Mouse (Mus musculus) c-Kit-positive CD71-positive TER-119-negative erythroid progenitor cells, embryonic 14.5 days (primary cell): ENCODE results near the gene Wnt7b.

Experiments used
- DNase-seq: peaks from one replicate; pipeline ENCODE4 v3.0.0-alpha.2; 2013; ENCODE audit warnings: low read depth

Wnt7b gene

DNA sequence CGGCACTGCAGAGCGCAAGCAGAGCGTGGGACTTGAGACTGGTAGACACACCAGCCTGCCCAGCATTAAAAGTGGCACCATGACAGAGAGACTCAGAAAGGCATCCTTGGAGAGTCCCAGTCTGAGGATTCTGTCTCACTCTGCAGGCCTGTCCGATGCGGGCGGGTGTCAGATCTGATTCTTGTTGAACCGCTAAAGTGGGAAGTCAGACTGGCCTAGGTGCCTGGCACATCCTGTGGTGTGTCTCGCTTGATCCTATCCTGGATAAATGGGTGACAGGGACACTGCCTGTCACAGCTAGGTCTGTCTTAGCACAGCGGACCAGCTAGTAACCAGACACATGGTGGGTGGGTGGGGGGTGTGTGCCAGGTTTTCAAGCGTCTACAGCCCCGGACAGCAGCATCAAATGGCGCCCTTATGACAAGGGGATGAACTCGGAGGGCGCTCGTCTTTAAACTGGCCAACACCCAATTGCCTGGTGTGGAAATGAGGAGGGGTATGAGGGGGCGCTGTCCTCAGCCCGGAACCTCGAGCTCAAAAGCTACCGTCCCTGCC lies at the start of gene Wnt7b:
Gene Wnt7b, minus strand, starts transcription at position 118 of the 555 bp plus-strand sequence.
- no peak for DNase-seq

GRCm38 (mm10) chr15:85631591-85631990 lies 49.3 kb upstream of the Wnt7b start:
- DNase-seq: no peak

DNA sequence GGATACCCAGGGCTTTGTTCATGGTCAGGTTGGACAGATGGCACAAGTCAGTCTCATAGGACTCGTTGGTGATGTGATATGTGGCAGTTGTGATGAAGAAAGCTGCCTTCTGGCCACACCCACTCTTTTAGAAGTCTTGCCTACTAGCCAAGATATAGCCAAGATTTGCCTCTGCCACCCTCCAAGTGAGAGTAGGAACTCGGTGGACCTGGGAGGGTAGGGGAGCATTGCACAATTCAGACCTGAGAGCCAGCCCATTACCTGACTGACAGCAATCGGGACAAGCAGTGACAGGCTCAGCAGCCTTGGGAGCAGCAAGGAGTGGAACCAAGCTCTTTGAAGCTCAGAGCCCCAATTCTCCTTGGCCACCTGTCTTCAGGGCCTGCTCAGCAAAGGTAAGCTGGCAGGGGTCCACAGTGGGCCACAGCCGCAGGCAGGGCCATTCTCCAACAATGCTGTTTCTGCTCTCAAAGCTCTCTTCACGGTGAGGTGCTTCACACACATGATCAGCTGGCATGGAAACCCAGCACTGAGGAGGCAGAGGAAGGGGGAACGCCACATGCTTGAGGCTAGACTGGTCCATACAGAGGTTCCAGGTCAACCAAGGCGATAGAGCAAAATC lies 47.8 kb upstream of the Wnt7b start:
- DNase-seq: no peak

DNA sequence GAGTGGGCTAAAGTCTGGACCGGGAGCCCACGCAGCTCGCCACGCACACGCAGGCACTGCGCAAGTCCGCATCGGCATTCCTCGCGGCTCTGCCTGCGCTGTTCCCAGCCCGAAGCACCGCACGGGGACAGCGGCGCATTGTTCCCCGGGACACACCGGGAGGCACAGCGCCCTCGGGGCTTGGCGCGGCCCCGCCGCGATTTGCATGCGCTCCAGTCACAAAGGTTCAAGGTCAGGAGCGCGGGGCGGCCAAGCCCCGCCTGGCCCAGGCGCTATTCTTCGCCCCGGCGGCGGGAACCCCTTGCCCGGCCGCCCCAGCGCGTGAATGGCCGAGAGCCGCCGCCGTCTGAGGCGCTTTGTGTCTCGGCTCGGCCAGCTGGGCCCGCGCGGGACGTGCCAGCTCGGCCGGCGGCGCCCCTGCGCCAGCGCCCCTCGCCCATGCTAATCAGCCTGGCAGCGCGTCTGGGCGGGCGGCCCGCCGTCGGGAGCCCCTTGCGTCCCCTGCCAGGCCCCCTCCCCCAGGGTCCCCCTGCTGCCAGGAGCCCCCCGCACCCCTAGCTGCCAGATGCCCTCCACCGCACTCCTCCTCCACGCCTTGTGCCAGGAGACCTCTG lies 43.5 kb upstream of the Wnt7b start:
- DNase-seq: no peak

DNA sequence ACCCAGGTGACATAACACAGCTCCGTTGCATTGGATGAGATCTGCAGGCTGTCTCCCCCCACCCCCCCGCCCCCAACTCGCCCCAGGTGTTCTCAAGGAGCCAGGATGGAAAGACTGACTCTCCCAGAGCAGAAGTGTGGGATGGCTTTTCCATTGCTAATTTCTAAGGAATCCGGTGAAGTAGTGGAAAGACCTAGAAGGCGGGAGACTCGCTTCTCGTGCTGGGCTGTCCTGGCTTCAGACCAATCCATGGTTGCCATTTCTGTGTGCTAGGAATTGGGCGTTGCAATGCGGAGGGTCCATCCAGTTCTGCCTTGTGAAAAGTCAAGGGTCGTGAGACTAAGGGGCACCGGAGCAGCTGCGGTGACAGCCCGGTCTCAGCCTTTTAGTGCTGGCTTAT lies 39.9 kb upstream of the Wnt7b start:
- DNase-seq: no peak

GRCm38 (mm10) chr15:85615537-85616100 lies 33.3 kb upstream of the Wnt7b start:
- no peak for DNase-seq

GRCm38 (mm10) chr15:85615075-85615474 lies 32.8 kb upstream of the Wnt7b start:
- DNase-seq: no peak

- DNase-seq: no peak
Measured at GRCm38 (mm10) chr15:85613358-85614266, 31.3 kb upstream of the Wnt7b start.

DNA sequence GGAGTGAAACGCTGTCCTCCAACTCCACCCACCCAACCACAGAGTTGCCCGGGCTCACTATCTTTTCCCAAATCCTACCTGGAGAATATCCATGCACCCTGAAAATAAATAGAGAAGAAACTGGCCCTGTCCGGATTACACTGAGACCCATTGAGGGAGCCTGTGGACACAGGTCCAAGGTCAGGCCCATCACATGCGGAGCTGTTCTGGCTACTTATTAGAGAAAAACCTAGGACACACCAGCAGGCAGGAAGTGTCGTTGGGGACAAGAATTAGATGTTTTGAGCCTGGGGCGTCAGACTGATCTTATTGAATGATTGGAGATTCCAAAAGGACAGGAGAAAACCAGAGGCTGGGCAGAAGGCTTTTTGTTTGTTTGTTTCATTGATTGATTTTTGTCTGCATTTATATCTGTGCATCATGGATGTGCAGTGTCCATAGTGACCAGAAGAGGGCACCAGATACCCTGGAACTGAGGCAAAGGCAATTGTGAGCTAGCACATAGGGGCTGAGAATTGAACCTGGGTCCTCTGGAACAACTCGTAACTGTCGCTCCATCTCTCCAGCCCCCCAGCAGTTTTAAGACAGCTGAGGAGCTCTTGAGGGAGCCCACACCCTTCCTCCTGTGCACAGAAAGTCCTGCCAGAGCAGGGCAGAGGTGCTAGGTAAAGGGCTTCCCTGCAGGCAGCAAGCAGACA lies 30.5 kb upstream of the Wnt7b start:
- peak; percentile 22 for DNase-seq

DNA sequence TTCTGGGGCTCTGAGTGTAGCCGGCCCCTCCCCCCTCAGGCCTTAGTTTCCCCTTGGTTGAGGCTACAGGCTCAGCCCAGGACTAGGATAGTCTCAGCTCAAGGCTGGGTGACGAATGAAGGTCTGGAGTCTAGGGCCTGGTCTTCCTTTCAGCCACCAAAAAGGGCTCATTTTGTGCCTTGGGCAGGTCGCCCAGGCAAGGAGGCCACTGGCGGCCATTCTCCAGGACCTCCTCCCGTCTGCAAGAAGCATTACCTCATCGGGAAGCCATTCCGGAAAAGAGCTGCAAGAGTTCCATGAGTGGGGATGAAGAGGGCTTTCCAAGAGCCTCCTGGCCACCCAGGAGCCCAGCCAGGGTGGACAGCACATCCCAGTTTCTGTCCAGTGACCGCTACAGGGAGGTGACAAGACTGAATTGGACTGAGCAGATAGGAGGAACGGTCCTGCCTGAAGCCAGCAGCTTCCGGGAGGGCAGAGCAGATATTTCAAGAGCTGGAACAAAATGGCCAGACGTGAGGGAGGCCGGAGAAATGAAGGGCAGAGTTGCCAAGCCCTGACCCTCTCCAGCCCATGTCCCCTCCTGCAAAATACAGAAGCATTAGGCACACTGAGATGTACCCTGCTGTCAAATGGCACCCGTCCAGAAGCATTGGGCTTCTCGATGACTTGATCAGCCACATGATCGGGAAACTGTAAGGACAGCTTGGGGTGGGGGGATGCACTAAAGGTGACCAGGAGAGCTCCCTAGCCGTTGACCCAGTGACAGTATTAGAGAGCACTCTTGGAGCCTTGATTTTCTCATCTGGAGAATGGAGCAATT lies 29.6 kb upstream of the Wnt7b start:
- no peak for DNase-seq

GRCm38 (mm10) chr15:85610618-85611218 lies 28.4 kb upstream of the Wnt7b start:
- no peak for DNase-seq

DNA sequence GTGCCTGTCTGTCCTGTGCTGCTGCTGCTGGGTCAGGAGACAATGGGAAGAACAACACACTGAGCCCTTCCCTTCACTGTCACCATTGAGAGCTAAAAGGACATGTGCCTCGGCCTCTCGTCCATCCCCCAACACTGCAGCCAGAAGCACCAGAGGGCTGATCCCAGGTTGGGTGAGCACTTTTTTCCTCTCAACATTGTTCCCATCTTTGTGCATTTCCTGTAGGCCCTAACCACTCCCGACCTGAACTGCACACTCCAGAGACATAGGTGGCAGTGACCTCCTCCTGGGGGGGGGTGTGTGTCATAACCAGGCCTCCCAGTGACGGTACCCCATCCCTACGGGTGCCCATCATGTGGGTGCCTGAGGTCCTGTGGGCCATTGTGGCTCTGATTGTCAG lies 27.8 kb upstream of the Wnt7b start:
- no peak for DNase-seq

DNA sequence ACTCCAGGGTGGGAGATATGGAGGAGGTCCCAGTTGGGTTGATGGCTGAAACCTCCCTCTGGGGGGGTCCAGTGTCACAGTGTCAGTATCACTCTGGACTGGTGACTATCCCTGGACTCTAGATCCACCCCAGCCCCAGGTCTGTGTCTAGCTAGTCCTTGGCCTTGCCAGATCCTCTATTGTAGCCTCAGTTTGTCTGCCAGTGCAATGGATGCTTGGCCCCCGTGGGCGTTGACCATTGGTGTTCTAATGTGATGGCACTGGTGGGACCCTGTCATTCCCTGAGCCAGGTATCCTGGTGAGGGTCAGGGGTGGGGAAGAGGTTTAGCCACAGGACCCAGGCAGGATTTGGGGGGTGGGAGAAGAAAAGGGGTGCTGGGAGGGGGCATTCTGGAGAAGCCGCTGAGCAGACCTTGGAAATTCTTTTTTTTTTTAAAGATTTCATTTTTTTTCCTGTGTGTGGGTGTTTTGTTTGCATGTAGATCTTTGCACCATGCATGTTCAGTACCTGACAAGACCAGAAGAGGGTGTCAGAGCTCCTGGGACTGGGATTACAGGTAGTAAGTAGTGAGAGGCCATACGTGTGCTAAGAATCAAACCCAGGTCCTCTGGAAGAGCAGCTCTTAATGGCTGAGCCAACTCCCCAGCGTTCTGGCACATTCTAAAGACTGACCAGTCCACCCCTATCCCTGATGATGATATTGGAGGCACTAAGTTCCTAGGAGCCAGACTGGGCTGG lies 27.2 kb upstream of the Wnt7b start:
- DNase-seq: no peak

- DNase-seq: no peak
Measured at GRCm38 (mm10) chr15:85605962-85606610, 23.8 kb upstream of the Wnt7b start.

DNA sequence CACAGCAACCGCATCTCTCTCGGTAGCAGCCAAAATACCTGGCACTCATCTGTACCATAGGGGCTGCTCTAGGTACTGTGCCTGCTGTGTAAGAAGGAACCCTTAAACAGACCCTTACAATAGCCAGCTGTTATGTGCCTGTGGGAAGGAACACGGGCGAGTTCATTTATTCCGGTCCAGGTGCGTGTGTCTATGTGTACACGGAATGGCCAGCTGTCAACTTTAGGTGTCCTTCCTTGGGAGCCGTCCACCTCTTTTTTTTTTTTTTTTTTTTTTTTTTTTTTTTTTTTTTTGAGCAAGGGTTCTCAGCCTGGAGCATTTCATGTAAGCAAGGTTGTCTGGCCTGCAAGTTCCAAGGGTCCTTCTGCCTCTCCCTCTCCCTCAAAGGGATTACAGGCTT lies 22.7 kb upstream of the Wnt7b start:
- DNase-seq: no peak

DNA sequence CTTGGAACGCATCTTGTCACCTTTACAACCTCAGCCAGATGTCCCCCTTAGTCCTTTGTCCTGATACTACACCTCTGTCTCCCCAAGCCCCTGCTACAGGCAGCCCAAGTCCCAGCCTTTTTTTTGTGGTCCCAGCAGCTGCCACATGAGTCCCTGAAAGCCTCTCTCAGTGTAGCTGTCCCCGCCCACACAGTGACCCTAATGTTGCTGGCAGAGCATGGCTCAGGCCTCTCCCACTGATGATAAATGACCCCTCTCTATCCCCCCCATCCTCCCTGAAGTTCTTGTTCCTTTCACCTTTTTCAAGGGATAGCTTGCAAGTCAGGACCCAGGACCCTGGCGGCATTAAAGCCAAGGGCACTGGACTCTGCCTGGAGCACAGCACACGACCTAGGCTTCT lies 22.2 kb upstream of the Wnt7b start:
- no peak for DNase-seq

GRCm38 (mm10) chr15:85603422-85603821 lies 21.1 kb upstream of the Wnt7b start:
- DNase-seq: no peak

GRCm38 (mm10) chr15:85602733-85603132 lies 20.5 kb upstream of the Wnt7b start:
- no peak for DNase-seq

DNA sequence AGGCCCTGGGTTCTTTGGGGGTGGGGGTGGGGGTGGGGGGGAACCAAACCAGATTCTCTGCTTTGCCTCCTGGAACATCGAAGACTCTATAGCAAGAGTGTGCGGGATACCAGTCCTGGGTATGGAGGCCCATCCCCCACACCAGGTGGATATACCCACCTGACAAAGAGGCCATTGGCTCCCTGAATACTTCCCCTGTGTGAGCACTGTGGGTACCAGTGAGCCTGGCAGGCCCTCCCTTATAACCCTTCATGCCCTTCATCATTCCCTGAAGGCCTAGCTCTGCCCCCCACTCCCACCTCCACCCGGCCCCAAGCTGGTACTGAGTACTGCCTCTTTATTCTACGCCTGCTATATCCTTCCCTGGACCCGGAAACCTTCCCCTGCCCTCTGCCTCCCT lies 19.7 kb upstream of the Wnt7b start:
- DNase-seq: no peak
